Mouse (Mus musculus): Measurements from ENCODE around the gene Cntfr. TPM values are rescaled to one million over a fixed set of nuclear protein-coding genes. Genes with fewer than 3 reads are reported as not detected.
A peak's percentile ranks its signal among the peaks of the same experiment; 100 is the strongest.

The Cntfr gene
- polyA plus RNA-seq, 1 experiment from 2014 or later = 7.1 TPM

GRCm38 (mm10) chr4:41636882-41637635, 59.8 kb downstream of the Cntfr start:
- peaks cover 36% of the 10 kb centered on the region for H3K27me3 ChIP-seq
- peaks cover 35% of the 10 kb centered on the region for H3K4me1 ChIP-seq
- H3K27ac ChIP-seq = no peak overlapping the region
- H3K4me3 ChIP-seq = no peak overlapping the region
- no peak overlapping the region for H3K9ac ChIP-seq
- no peaks in the 10 kb centered on the region for H3K9me3 ChIP-seq
- no peaks in the 10 kb centered on the region for H3K36me3 ChIP-seq
- WGBS = 67% methylated on average over 10 of the region's 10 CpGs
- ATAC-seq (ENCODE audit: insufficient number of reproducible peaks, low FRiP score, low TSS enrichment, low read depth) = no peak
- H3K4me2 ChIP-seq = no peak overlapping the region

DNA sequence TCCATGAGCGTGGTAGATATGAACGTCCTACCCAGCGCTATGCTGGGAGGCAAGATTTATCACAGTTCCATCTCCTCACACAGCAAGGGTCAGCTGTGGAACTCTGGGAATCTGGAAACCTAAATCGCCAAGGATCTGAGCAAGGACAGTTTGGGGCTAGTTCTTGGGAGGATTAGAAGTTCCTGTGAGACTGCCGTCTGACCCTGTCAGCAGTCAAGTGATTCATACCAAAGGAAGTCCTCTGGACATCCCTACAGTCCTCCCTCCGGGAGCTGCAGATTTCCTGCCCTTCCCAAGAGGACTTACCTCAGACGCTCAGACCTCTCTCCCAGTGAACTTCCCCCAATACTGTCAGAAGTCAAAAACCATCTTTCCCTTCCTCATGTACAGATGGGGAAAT, 60.5 kb downstream of the Cntfr start:
- Histone ChIP-seq H3K4me1 (peaks cover 42% of the 10 kb centered on the region), H3K4me2 (no peak overlapping the region), H3K9me3 (no peaks in the 10 kb centered on the region), H3K27me3 (peaks cover 38% of the 10 kb centered on the region), H3K9ac (no peak overlapping the region), H3K4me3 (no peak overlapping the region), H3K27ac (no peak overlapping the region), H3K36me3 (no peaks in the 10 kb centered on the region)
- WGBS = 25% methylated on average over 7 of the region's 7 CpGs
- ATAC-seq (ENCODE audit: insufficient number of reproducible peaks, low FRiP score, low TSS enrichment, low read depth) = no peak

GRCm38 (mm10) chr4:41635906-41636305, 61.0 kb downstream of the Cntfr start:
- WGBS = 48% methylated on average over 2 of the region's 2 CpGs
- ATAC-seq (ENCODE audit: insufficient number of reproducible peaks, low FRiP score, low TSS enrichment, low read depth) = no peak
- Histone ChIP-seq H3K4me2 (no peak overlapping the region), H3K9me3 (no peaks in the 10 kb centered on the region), H3K27me3 (peaks cover 42% of the 10 kb centered on the region), H3K36me3 (no peaks in the 10 kb centered on the region), H3K9ac (no peak overlapping the region), H3K27ac (no peak overlapping the region), H3K4me1 (peaks cover 46% of the 10 kb centered on the region), H3K4me3 (no peak overlapping the region)

DNA sequence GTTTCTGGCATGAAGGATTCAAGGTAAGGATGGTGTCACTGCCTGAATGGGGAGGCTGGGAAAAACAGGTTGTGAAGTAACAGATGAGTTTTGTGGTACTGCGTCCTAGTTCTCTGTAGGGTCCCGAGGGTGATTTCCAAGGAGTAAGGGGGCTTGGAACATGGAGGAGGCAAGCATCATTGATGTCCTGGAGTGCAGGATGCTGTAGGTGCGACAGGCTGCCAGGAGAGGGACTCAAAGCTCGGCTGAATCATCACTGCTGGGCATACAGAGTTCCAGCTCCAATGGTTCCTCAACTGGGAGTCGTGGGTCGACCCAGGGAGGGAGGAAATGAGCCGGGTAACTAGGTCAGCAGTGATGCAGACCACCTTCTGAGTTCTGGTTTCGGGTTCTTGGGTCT, 61.7 kb downstream of the Cntfr start:
- Histone ChIP-seq H3K36me3 (no peaks in the 10 kb centered on the region), H3K4me2 (no peak overlapping the region), H3K4me1 (peaks cover 44% of the 10 kb centered on the region), H3K27ac (no peak overlapping the region), H3K9me3 (no peaks in the 10 kb centered on the region), H3K4me3 (no peak overlapping the region), H3K27me3 (peaks cover 49% of the 10 kb centered on the region), H3K9ac (no peak overlapping the region)
- 69% methylated on average over 8 of the region's 8 CpGs for WGBS
- ATAC-seq (ENCODE audit: insufficient number of reproducible peaks, low FRiP score, low TSS enrichment, low read depth) = no peak

- no peak overlapping the region for H3K27ac ChIP-seq
- 83% methylated on average over 8 of the region's 8 CpGs for WGBS
- H3K27me3 ChIP-seq = peaks cover 55% of the 10 kb centered on the region
Observed at GRCm38 (mm10) chr4:41634631-41635030, 62.3 kb downstream of the Cntfr start.

GRCm38 (mm10) chr4:41633001-41633400, 63.9 kb downstream of the Cntfr start:
- Histone ChIP-seq H3K4me1 (peaks cover 46% of the 10 kb centered on the region), H3K4me2 (no peak overlapping the region), H3K27ac (no peak overlapping the region), H3K9ac (no peak overlapping the region), H3K36me3 (no peaks in the 10 kb centered on the region), H3K27me3 (peaks cover 45% of the 10 kb centered on the region), H3K9me3 (no peaks in the 10 kb centered on the region), H3K4me3 (no peak overlapping the region)
- WGBS = 58% methylated on average over 9 of the region's 9 CpGs
- no peak for ATAC-seq (ENCODE audit: insufficient number of reproducible peaks, low FRiP score, low TSS enrichment, low read depth)

More at GRCm38 (mm10) chr4:41634631-41635030, 62.3 kb downstream of the Cntfr start:
- no peak for ATAC-seq (ENCODE audit: insufficient number of reproducible peaks, low FRiP score, low TSS enrichment, low read depth)
- Histone ChIP-seq H3K4me3 (no peak overlapping the region), H3K36me3 (no peaks in the 10 kb centered on the region), H3K4me1 (peaks cover 41% of the 10 kb centered on the region), H3K4me2 (no peak overlapping the region), H3K9me3 (no peaks in the 10 kb centered on the region), H3K9ac (no peak overlapping the region)

DNA sequence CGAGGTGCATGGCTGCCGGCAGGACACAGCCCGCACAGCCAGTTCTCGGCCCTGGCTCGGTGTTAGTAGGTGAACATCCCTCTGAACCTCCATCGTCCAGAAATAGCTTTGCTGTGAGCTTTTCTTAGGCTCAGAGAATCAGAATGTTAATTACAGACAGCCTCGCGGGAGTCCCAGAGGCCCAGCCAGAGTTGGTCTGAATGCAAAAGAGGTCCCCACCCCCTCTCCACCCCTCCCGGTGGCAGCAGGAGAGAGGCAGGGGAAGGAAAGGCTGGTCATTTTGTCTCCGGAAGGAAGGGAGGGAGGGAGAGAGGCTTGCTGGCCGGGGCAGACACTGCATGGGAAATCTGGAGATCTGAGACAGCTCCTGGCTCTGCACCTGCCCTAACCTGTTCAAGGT, 65.5 kb downstream of the Cntfr start:
- ATAC-seq (ENCODE audit: insufficient number of reproducible peaks, low FRiP score, low TSS enrichment, low read depth) = no peak
- Histone ChIP-seq H3K4me3 (no peak overlapping the region), H3K9ac (no peak overlapping the region), H3K4me2 (no peak overlapping the region), H3K27ac (no peak overlapping the region), H3K27me3 (peaks cover 37% of the 10 kb centered on the region), H3K36me3 (no peaks in the 10 kb centered on the region), H3K4me1 (peaks cover 47% of the 10 kb centered on the region), H3K9me3 (no peaks in the 10 kb centered on the region)
- 7% methylated on average over 11 of the region's 11 CpGs for WGBS

DNA sequence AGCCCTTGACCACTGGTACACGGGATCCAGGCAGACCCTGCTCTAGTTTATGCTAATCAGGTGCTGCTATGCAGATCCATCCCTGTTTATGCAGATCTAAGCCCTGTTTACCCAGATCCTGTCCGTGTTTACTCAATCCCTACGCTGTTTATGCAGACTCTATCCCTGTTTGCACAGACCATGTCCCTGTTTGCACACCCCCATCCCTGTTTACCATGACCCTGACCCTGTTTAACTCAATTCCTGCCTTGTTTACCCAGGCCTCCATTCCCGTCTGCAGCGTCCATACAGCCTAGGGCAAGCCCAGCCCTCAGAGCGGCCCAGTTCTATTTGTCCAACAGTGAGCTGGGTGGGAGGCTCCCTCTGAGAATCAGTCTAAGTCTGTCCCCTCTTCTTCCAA, 66.7 kb downstream of the Cntfr start:
- 56% methylated on average over 6 of the region's 6 CpGs for WGBS
- Histone ChIP-seq H3K4me2 (no peak overlapping the region), H3K27ac (no peak overlapping the region), H3K9ac (no peak overlapping the region), H3K4me3 (no peak overlapping the region), H3K9me3 (no peaks in the 10 kb centered on the region), H3K27me3 (peaks cover 44% of the 10 kb centered on the region), H3K36me3 (no peaks in the 10 kb centered on the region), H3K4me1 (peaks cover 39% of the 10 kb centered on the region)
- ATAC-seq (ENCODE audit: insufficient number of reproducible peaks, low FRiP score, low TSS enrichment, low read depth) = no peak

GRCm38 (mm10) chr4:41628202-41628927, 68.5 kb downstream of the Cntfr start:
- ATAC-seq (ENCODE audit: insufficient number of reproducible peaks, low FRiP score, low TSS enrichment, low read depth) = peak; percentile 46
- Histone ChIP-seq H3K9ac (no peak overlapping the region), H3K4me1 (peaks cover 39% of the 10 kb centered on the region), H3K4me3 (no peak overlapping the region), H3K27me3 (peaks cover 51% of the 10 kb centered on the region), H3K27ac (peak overlapping the region; percentile 73), H3K36me3 (no peaks in the 10 kb centered on the region), H3K4me2 (0 out of 2 replicates have a peak overlapping the region, but pooled peaks have one; percentile 17), H3K9me3 (no peaks in the 10 kb centered on the region)
- WGBS = 4% methylated on average over 8 of the region's 8 CpGs

DNA sequence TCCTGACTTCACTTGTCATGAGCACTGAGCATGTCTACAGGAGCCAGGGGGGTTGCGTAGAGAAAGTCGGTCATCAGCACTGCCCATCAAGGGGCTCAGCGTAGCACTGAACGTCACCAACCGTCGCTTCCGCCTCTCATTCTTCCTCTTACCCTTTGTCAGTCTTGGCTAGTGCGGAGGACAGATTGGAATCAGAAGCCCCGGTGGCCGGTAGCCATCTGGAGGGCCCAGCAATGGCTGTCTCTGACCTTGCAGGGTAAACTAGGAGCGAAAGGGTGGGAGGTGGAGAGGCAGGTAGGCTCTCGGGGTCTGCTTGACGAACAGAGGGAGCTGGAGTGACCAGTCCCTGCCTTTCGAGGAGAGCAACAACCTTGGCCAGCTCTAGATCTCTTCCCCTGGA, 74.8 kb downstream of the Cntfr start:
- WGBS = 87% methylated on average over 14 of the region's 14 CpGs
- H3K4me3 ChIP-seq = no peak overlapping the region
- ATAC-seq (ENCODE audit: insufficient number of reproducible peaks, low FRiP score, low TSS enrichment, low read depth) = no peak
- H3K27me3 ChIP-seq = peaks cover 48% of the 10 kb centered on the region
- no peaks in the 10 kb centered on the region for H3K36me3 ChIP-seq
- no peaks in the 10 kb centered on the region for H3K9me3 ChIP-seq
- no peak overlapping the region for H3K4me2 ChIP-seq
- no peak overlapping the region for H3K27ac ChIP-seq
- peaks cover 5% of the 10 kb centered on the region; the same call in 1 of the 2 replicates for H3K4me1 ChIP-seq
- H3K9ac ChIP-seq = no peak overlapping the region

- no peaks in the 10 kb centered on the region for H3K9me3 ChIP-seq
- H3K4me2 ChIP-seq = no peak overlapping the region
- WGBS = 32% methylated on average over 12 of the region's 12 CpGs
- H3K36me3 ChIP-seq = no peaks in the 10 kb centered on the region
- H3K4me3 ChIP-seq = no peak overlapping the region
- peaks cover 47% of the 10 kb centered on the region for H3K27me3 ChIP-seq
- H3K27ac ChIP-seq = no peak overlapping the region
- H3K9ac ChIP-seq = no peak overlapping the region
- peaks cover 17% of the 10 kb centered on the region for H3K4me1 ChIP-seq
- no peak for ATAC-seq (ENCODE audit: insufficient number of reproducible peaks, low FRiP score, low TSS enrichment, low read depth)
Observed at GRCm38 (mm10) chr4:41618916-41619746, 77.8 kb downstream of the Cntfr start.

Measured in limb, embryonic 15.5 days (tissue).